Mouse (Mus musculus) adrenal gland, adult (tissue): ENCODE data around the gene Col7a1.

Experiments
- DNase-seq, 2 experiments: peaks; one replicate each; pipeline ENCODE4 v3.0.0; 2022 to 2023; ENCODE audit warnings: low spot score in 1 of 2; ENCODE audit not compliant: inconsistent age in 2 of 2

Col7a1 gene

GRCm38 (mm10) chr9:109016973-109017604 is 63.7 kb downstream of the Col7a1 start:
- no peak for DNase-seq

GRCm38 (mm10) chr9:109021428-109021827 is 68.0 kb downstream of the Col7a1 start:
- DNase-seq, result no peak

DNA sequence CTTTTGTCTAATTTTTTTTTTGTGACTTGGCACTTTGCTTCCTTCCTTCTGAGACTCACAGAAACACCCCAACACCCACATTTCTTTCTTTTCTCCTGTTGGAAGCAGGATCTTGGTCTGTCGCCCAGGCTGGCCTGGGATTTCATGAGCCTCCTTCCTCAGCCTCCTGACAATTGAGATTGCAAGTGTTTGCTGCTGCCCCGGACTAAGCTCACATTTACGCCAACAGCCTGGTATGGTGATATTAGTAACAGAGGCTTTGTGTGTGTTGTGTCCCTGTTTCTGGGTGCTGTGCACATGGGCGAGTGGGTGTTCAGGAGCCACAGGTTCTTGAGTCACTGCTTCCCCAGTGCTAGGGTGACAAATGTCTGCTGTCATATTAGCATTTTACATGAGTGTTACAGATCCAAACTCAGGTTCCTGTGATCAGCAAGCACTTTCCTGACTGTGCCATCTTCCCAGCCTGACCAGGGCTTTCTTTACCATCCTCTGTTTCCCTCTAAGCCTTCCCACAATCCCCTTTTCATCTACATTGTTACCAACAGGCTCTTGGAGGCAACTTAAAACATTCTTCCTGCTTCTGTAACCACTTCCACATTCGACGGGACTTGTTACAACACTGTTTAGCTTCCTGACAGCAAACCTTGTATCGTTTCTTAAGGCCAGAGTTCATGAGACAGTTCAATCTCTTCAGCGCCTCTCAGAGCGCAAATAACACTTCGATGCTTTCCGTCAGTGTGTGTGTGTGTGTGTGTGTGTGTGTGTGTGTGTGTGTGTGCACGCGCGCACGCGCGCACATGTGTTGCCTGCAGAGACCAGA is 69.7 kb downstream of the Col7a1 start:
- DNase-seq, result peak in 1 of 2 experiments; percentile 3

DNA sequence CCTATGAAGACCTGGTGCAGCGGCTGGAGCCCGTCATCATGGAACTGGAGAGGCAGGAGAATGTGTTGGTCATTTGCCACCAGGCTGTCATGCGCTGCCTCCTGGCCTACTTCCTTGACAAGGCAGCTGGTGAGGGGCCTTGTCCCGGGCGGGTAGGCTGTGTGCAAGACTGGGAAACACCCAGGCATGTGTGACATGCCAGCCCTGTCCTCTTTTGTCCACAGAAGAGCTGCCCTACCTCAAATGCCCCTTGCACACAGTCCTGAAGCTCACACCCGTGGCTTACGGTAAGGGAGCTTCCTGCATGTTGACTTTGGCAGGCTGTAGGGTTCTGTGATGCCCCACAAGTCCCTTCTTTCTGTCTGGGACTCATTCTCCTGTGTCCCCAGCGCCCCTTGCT is 74.1 kb downstream of the Col7a1 start:
- peak in 1 of 2 experiments; percentile 2 for DNase-seq

DNA sequence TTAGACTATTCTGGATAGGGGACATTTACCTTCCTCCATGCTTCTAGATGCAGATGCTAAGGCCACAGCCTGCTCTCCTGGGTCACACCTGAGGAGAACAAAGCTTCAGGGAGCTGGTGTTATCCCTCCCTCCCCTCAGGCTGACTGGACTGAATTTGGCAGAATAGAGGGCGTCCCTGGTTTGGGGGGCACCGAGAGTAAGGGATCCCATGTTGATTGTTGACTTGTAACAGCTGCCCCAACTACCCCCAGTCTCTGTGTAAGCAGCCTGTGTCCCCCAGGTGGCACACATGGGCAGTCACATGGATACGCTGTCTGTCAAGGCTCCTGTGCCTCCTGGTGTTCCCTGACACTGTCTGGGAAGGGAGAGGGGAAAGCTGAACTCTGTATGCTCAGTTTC is 75.0 kb downstream of the Col7a1 start:
- DNase-seq, result no peak

DNA sequence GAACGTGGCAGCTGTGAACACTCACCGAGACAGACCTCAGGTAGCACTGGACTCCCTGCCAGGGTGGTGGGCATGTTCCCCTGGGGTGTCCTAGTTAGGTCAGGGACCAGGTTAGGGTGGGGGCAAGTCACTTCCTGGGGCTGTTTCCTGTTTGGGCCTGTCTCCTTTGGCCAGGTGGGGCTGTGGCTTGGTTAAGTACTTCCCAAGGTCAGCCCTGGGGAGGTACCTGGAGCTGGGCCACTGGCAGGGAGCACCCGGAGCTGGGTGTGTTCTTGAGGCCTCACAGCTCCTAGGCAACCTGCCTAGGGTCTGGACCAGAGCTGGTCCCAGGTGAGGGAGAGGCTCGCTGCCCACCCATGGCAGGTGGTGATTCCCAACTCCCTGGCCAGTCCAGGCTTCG is 75.5 kb downstream of the Col7a1 start:
- peak in 1 of 2 experiments; percentile 3 for DNase-seq

DNA sequence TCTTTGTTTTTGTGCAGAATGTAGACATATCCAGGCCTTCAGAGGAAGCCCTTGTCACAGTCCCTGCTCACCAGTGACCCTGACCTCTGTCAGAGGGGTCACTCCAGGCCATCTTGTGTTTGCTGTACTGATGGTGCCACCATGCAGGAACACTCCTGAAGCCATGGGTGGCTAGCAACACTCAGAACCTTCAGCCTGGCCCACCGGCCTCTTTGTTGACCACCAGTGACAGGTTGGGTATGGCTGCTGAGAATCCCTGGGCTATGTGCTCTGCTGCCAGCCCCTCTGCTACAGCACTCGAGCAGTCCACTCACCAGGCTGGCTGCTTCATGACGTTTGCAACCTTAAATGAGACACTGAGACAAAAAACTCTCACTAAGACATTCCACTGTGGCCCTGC is 76.9 kb downstream of the Col7a1 start:
- DNase-seq, result no peak

GRCm38 (mm10) chr9:109031001-109031400 is 77.6 kb downstream of the Col7a1 start:
- no peak for DNase-seq

- DNase-seq, result no peak
These were observed 78.3 kb downstream of the Col7a1 start for GRCm38 (mm10) chr9:109031686-109032085.

GRCm38 (mm10) chr9:109032435-109032834 is 79.0 kb downstream of the Col7a1 start:
- DNase-seq, result no peak
